Mouse (Mus musculus): ENCODE data around the gene Unc13d.

DNA sequence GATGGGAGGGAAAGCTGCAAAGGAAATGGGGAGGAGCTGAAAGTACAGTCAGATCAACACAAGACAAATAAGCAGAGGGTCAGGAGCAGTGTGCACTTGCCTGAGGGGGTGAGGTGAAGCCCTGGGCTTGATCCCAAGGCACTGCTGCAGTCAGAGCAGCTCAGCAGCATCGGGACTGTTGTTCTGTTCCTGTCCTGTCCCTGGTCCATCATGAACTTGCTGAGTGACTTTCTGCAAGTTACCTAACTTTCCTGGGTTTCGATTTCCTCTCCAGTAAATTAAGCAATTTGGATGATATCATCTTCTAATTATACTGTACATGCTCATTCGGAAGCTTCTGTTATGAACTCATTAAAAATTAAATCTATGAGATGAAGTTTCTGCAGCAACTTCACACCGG, 50.0 kb downstream of the Unc13d start, which contains the start of gene H3f3b:
- TF ChIP-seq CTCF (IDR thresholded peaks at IDR 0.05; ENCODE audit: low read depth) (no peak), EP300 (IDR thresholded peaks at IDR 0.05; ENCODE audit: low read depth) (no peak)

Data from heart, postnatal 0 days (tissue).